Mouse (Mus musculus): Measurements from ENCODE around the gene Slco2a1.

DNA sequence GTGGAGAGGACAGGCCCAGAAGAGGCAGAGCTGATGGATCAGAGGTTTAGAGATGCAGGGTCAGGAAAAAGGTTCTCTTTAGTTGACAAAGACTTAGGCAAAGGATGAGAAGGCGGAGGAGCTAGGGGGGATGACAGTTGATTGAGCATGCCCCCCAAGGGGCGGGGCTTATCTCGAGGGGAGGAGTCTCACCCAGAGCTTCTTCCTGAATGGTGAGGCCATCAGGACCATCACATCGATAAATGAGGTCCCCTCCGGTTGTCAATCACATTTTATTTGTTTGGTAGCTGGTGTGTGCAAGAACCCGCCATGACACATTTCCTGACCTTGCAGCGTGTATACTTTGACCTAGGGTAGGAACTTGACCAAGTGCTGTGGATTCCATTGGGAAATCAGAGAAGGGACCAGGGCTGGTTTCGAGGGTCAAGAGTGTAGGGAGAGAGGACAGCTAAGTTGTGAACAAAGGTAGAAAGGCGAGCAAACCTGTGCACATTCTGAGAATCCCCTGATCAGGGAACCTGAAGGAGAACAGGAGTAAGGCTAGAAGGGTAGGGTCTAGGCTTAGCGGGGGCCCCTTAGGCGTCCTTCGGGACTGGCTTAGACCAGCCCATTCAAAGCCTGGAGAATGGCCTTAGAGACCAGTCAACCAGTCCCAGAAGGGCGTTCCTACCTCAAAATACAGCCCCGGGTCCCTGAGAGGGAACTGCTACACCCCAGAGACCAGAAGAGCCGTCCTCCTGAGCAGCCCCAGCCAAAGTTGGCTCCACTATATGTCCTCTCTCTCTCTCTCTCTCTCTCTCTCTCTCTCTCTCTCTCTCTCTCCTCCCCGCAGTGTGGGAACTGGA lies 102.7 kb downstream of the Slco2a1 start:
- TF ChIP-seq CTCF (IDR thresholded peaks at IDR 0.05; ENCODE audit: borderline replicate concordance, insufficient read depth, low read depth, low read length) (no peak), POLR2A (IDR thresholded peaks at IDR 0.05; ENCODE audit: borderline replicate concordance, insufficient read depth, low read length) (no peak)

Data from cerebellum, adult 2 months (tissue).